Comparison of ENCODE assay signal across 8 mouse cellular contexts in genomic region chr11:57518751-57519148, GRCm38 (mm10). TPM values are rescaled to one million over a fixed set of nuclear protein-coding genes. Genes with fewer than 3 reads are reported as not detected.
A peak's percentile ranks its signal among the peaks of the same experiment; 100 is the strongest.
DNase-seq lines count a peak whose midpoint lies in the region; ATAC-seq and TF ChIP-seq lines count a peak whose summit lies in the region.

No protein-coding gene starts in this region.

- H3K4me3 ChIP-seq in kidney, embryonic 16.5 days (ENCODE audit: low read length) = peak overlapping the region; percentile 69
- peak overlapping the region; percentile 85 for H3K4me3 ChIP-seq in embryonic facial prominence, embryonic 11.5 days (ENCODE audit: low read depth, low read length)
- H3K4me3 ChIP-seq in intestine, postnatal 0 days (ENCODE audit: low read depth, low read length) = peak overlapping the region; percentile 95
- H3K4me3 ChIP-seq in myocyte = peak overlapping the region; percentile 92

- H3ac ChIP-seq in myocyte (ENCODE audit: control insufficient read depth, insufficient read length) = peak overlapping the region; percentile 81

- no peaks in the 10 kb centered on the region for H3K36me3 ChIP-seq in kidney, embryonic 16.5 days (ENCODE audit: insufficient read depth, low read length)
- H3K36me3 ChIP-seq in embryonic facial prominence, embryonic 11.5 days (replicated peaks; ENCODE audit: control insufficient read depth, insufficient read depth, low read depth, low read length) = no peaks in the 10 kb centered on the region
- peaks cover 12% of the 10 kb centered on the region for H3K36me3 ChIP-seq in intestine, postnatal 0 days (ENCODE audit: control insufficient read depth, insufficient read depth)
- H3K36me3 ChIP-seq in myocyte (ENCODE audit: control insufficient read depth, insufficient read depth) = no peaks in the 10 kb centered on the region

- H3K79me2 ChIP-seq in myocyte (ENCODE audit: control insufficient read depth, insufficient read depth) = peaks cover 64% of the 10 kb centered on the region

- H3K27me3 ChIP-seq in kidney, embryonic 16.5 days (ENCODE audit: insufficient read depth, low read length) = no peaks in the 10 kb centered on the region
- H3K27me3 ChIP-seq in embryonic facial prominence, embryonic 11.5 days (ENCODE audit: control insufficient read depth, insufficient read depth, low read length) = no peaks in the 10 kb centered on the region
- H3K27me3 ChIP-seq in intestine, postnatal 0 days (replicated peaks; ENCODE audit: control insufficient read depth, insufficient read depth, low read length) = no peaks in the 10 kb centered on the region
- H3K27me3 ChIP-seq in myocyte (ENCODE audit: control insufficient read depth, insufficient read depth, insufficient read length) = no peaks in the 10 kb centered on the region

- H3K27ac ChIP-seq in kidney, embryonic 16.5 days (ENCODE audit: low read length) = peak overlapping the region; percentile 39; the same call in 1 of the 2 replicates
- H3K27ac ChIP-seq in embryonic facial prominence, embryonic 11.5 days (replicated peaks; ENCODE audit: low read depth, low read length) = no peak overlapping the region
- H3K27ac ChIP-seq in intestine, postnatal 0 days (ENCODE audit: low read depth, low read length) = 0 out of 2 replicates have a peak overlapping the region, but pooled peaks have one; percentile 28

- peak overlapping the region; percentile 64 for H3K4me2 ChIP-seq in kidney, embryonic 16.5 days (replicated peaks; ENCODE audit: low read depth, low read length)
- H3K4me2 ChIP-seq in embryonic facial prominence, embryonic 11.5 days (ENCODE audit: low read depth, low read length) = peak overlapping the region; percentile 56
- H3K4me2 ChIP-seq in intestine, postnatal 0 days (replicated peaks; ENCODE audit: low read depth) = peak overlapping the region; percentile 86
- peak overlapping the region; percentile 79 for H3K4me2 ChIP-seq in myocyte (ENCODE audit: low read depth)

- H3K9me3 ChIP-seq in kidney, embryonic 16.5 days (ENCODE audit: low read length) = no peaks in the 10 kb centered on the region
- no peaks in the 10 kb centered on the region for H3K9me3 ChIP-seq in embryonic facial prominence, embryonic 11.5 days (replicated peaks; ENCODE audit: control insufficient read depth, low read length)
- no peaks in the 10 kb centered on the region for H3K9me3 ChIP-seq in intestine, postnatal 0 days (ENCODE audit: control insufficient read depth)

- peaks cover 16% of the 10 kb centered on the region for H3K4me1 ChIP-seq in kidney, embryonic 16.5 days (ENCODE audit: insufficient read depth, low read length)
- H3K4me1 ChIP-seq in embryonic facial prominence, embryonic 11.5 days (ENCODE audit: control insufficient read depth, insufficient read depth, low read length) = no peaks in the 10 kb centered on the region
- no peaks in the 10 kb centered on the region for H3K4me1 ChIP-seq in intestine, postnatal 0 days (replicated peaks; ENCODE audit: control insufficient read depth, insufficient read depth, low read length)

- under 1% methylated on average over 16 of the region's 16 CpGs for WGBS in kidney, embryonic 16.5 days
- under 1% methylated on average over 16 of the region's 16 CpGs for WGBS in embryonic facial prominence, embryonic 11.5 days
- under 1% methylated on average over 14 of the region's 16 CpGs for WGBS in intestine, postnatal 0 days

- no peak for DNase-seq in kidney, adult 8-10 months
- DNase-seq in embryonic facial prominence, embryonic 11.5 days (ENCODE audit: low spot score) = no peak
- DNase-seq in frontal cortex, postnatal 36 days (ENCODE audit: low spot score in 2 of 2) = no peak
- DNase-seq in cerebellum, postnatal 10 days = no peak
- no peak for DNase-seq in B cell, adult 2 months

- no peak for TF ChIP-seq CTCF in intestine, postnatal 0 days (IDR thresholded peaks at IDR 0.05; ENCODE audit: low read depth)

- peak overlapping the region; percentile 79 for H3K9ac ChIP-seq in kidney, embryonic 16.5 days (replicated peaks; ENCODE audit: low read length)
- peak overlapping the region; percentile 82 for H3K9ac ChIP-seq in embryonic facial prominence, embryonic 11.5 days (replicated peaks; ENCODE audit: low read length)
- peak overlapping the region; percentile 70 for H3K9ac ChIP-seq in intestine, postnatal 0 days (ENCODE audit: low read depth, low read length)

- no peak for TF ChIP-seq POLR2A in myocyte (IDR thresholded peaks at IDR 0.05; ENCODE audit: insufficient read length, low read depth)

- no peak for ATAC-seq in kidney, embryonic 16.5 days (ENCODE audit: low FRiP score, low TSS enrichment)
- ATAC-seq in embryonic facial prominence, embryonic 11.5 days (replicated peaks; ENCODE audit: insufficient number of reproducible peaks, low FRiP score, low TSS enrichment, low read depth) = peak; percentile 61
- peak; percentile 19; the same call in 1 of the 2 replicates for ATAC-seq in intestine, postnatal 0 days

TF ChIP-seq in myocyte, 11 proteins besides CTCF, POLR2A, EP300 and RAD21:
- TF ChIP-seq REST (IDR thresholded peaks at IDR 0.05; ENCODE audit: insufficient read depth, insufficient read length) (no peak), SRF (IDR thresholded peaks at IDR 0.05; ENCODE audit: control insufficient read depth, insufficient read length, low read depth) (no peak), MAX (IDR thresholded peaks at IDR 0.05; ENCODE audit: low read depth) (no peak), TCF12 (IDR thresholded peaks at IDR 0.05; ENCODE audit: insufficient read depth, poor library complexity, severe bottlenecking) (no peak), USF1 (IDR thresholded peaks at IDR 0.05; ENCODE audit: low read depth) (no peak), CEBPB (IDR thresholded peaks at IDR 0.05; ENCODE audit: insufficient read depth, poor library complexity, severe bottlenecking) (no peak), E2F4 (IDR thresholded peaks at IDR 0.05; ENCODE audit: insufficient read depth) (no peak), MYOD1 (IDR thresholded peaks at IDR 0.05; ENCODE audit: control insufficient read depth in 1 of 3, insufficient read length in 2 of 3, low read depth in 2 of 3) (no peak), TCF3 (IDR thresholded peaks at IDR 0.05; ENCODE audit: insufficient read length, low read depth) (no peak), POLR2AphosphoS2 (IDR thresholded peaks at IDR 0.05; ENCODE audit: insufficient read length, low read depth) (no peak), MYOG (IDR thresholded peaks at IDR 0.05; ENCODE audit: control insufficient read depth in 1 of 3, insufficient read depth in 1 of 3, insufficient read length in 2 of 3, low read depth in 2 of 3) (no peak)
TF ChIP-seq in myocyte: peak in this region for 0.

RNA-seq across cellular contexts. Expression of gene Mfap3, which starts 0.3 kb away (rescaled TPM):
- polyA plus RNA-seq in kidney, embryonic 16.5 days (2015; fragmentation: Nextera tagmentation; extraction: Ambion mirVana) = 50.7 and 51.3 TPM in 2 replicates
- 58.1 and 60.0 TPM in 2 replicates for polyA plus RNA-seq in embryonic facial prominence, embryonic 11.5 days (2014; fragmentation: Nextera tagmentation; extraction: Ambion mirVana)
- polyA plus RNA-seq in intestine, postnatal 0 days (2015; fragmentation: Nextera tagmentation; extraction: Ambion mirVana) = 30.4 and 31.9 TPM in 2 replicates
- polyA plus RNA-seq in myocyte (2012; fragmentation: generic; extraction: Trizol) = 6.4 TPM

RNA-seq across cellular contexts. Expression of gene Fam114a2, which starts 0.3 kb away (rescaled TPM):
- 87.2 and 96.8 TPM in 2 replicates for polyA plus RNA-seq in kidney, embryonic 16.5 days (2015; fragmentation: Nextera tagmentation; extraction: Ambion mirVana)
- polyA plus RNA-seq in embryonic facial prominence, embryonic 11.5 days (2014; fragmentation: Nextera tagmentation; extraction: Ambion mirVana) = 48.5 and 52.2 TPM in 2 replicates
- 54.8 and 56.1 TPM in 2 replicates for polyA plus RNA-seq in intestine, postnatal 0 days (2015; fragmentation: Nextera tagmentation; extraction: Ambion mirVana)
- polyA plus RNA-seq in myocyte (2012; fragmentation: generic; extraction: Trizol) = 28.7 TPM
